Mouse (Mus musculus) lung, embryonic 15.5 days (tissue): ENCODE data around the gene Farsb. TPM values are rescaled to one million over a fixed set of nuclear protein-coding genes. Genes with fewer than 3 reads are reported as not detected.
"Not testable (repeated sequence)": the region's sequence is repeated elsewhere in the genome, so short reads cannot be mapped to it uniquely, and the experiment has no call there.

Experiments
- ATAC-seq: fragments of 200-750 bp; cut with Nextera tagmentation; 2 replicates; pipeline ENCODE4 v1.8.0; 2017; ENCODE audit warnings: moderate number of reproducible peaks, borderline replicate concordance; ENCODE audit not compliant: low FRiP score, low TSS enrichment; ENCODE audit errors: extremely low read depth
- H3K27ac ChIP-seq: fragments of 300-500 bp; sonication (generic); 2 replicates; pipeline ENCODE4 v1.5.1; 2015; ENCODE audit warnings: moderate library complexity, mild to moderate bottlenecking, inconsistent platforms
- H3K27me3 ChIP-seq: fragments of 300-500 bp; sonication (generic); 2 replicates; pipeline ENCODE4 v1.6.1; 2015; ENCODE audit warnings: inconsistent platforms
- H3K36me3 ChIP-seq: fragments of 300-500 bp; sonication (generic); 2 replicates; pipeline ENCODE4 v1.6.1; 2015; ENCODE audit warnings: inconsistent platforms
- H3K4me1 ChIP-seq: fragments of 300-500 bp; sonication (generic); 2 replicates; pipeline ENCODE4 v1.6.1; 2015; ENCODE audit warnings: inconsistent platforms
- H3K4me2 ChIP-seq: fragments of 300-500 bp; sonication (generic); 2 replicates; pipeline ENCODE4 v1.6.1; 2015; ENCODE audit warnings: inconsistent platforms, mild to moderate bottlenecking, moderate library complexity
- H3K4me3 ChIP-seq: fragments of 300-500 bp; sonication (generic); 2 replicates; pipeline ENCODE4 v1.5.1; 2015; ENCODE audit warnings: mild to moderate bottlenecking, inconsistent platforms
- H3K9ac ChIP-seq: fragments of 300-500 bp; sonication (generic); 2 replicates; pipeline ENCODE4 v1.6.1; 2015; ENCODE audit warnings: inconsistent platforms
- H3K9me3 ChIP-seq: fragments of 300-500 bp; sonication (generic); 2 replicates; pipeline ENCODE4 v1.6.1; 2016; ENCODE audit warnings: inconsistent platforms
- WGBS: fragments of 180-500 bp; shearing (Covaris S2); methylation state at CpG from one replicate; pipeline ENCODE4 v1.1.7; 2015; 5-methylcytosine and 5-hydroxymethylcytosine counted together
- polyA plus RNA-seq: library from polyadenylated mRNA; unstranded; fragments of >200 nt; fragmentation: Nextera tagmentation; extraction: Ambion mirVana; gene quantifications from 2 replicates; pipeline ENCODE4 v1.2.1, GENCODE M21; 2015

Gene Farsb
- polyA plus RNA-seq, 1 experiment from 2014 or later = 129 TPM

GRCm38 (mm10) chr1:78518907-78519306, 30.2 kb upstream of the Farsb start:
- no peaks in the 10 kb centered on the region for H3K27me3 ChIP-seq
- no peak overlapping the region for H3K9ac ChIP-seq
- H3K4me1 ChIP-seq = no peaks in the 10 kb centered on the region
- no peaks in the 10 kb centered on the region for H3K9me3 ChIP-seq
- no peak overlapping the region for H3K4me3 ChIP-seq
- H3K27ac ChIP-seq = no peak overlapping the region
- ATAC-seq = no peak
- WGBS = 80% methylated on average over 6 of the region's 7 CpGs
- H3K36me3 ChIP-seq = no peaks in the 10 kb centered on the region
- no peak overlapping the region for H3K4me2 ChIP-seq

GRCm38 (mm10) chr1:78512756-78513155, 24.1 kb upstream of the Farsb start:
- Histone ChIP-seq H3K27ac (no peak overlapping the region), H3K9ac (no peak overlapping the region), H3K9me3 (no peaks in the 10 kb centered on the region), H3K4me2 (no peak overlapping the region), H3K4me1 (no peaks in the 10 kb centered on the region), H3K36me3 (no peaks in the 10 kb centered on the region), H3K4me3 (no peak overlapping the region), H3K27me3 (no peaks in the 10 kb centered on the region)
- ATAC-seq = no peak
- WGBS = 67% methylated on average over 8 of the region's 8 CpGs

GRCm38 (mm10) chr1:78511621-78512160, 23.0 kb upstream of the Farsb start, which contains the start of gene BC035947:
Gene BC035947, minus strand, starts transcription at chr1:78512158.
- H3K9ac ChIP-seq = peak within 1 kb of the TSS; percentile 22; the same call in 1 of the 2 replicates
- H3K4me1 ChIP-seq = no peaks in the 10 kb centered on the region

GRCm38 (mm10) chr1:78510862-78511261, 22.2 kb upstream of the Farsb start, which contains the start of gene Mogat1:
Gene Mogat1, plus strand, starts transcription at chr1:78510991.
- Histone ChIP-seq H3K27me3 (no peaks in the 10 kb centered on the region), H3K36me3 (no peaks in the 10 kb centered on the region), H3K4me2 (peak within 1 kb of the TSS; percentile 62), H3K9ac (peak within 1 kb of the TSS; percentile 22; the same call in 1 of the 2 replicates), H3K9me3 (no peaks in the 10 kb centered on the region), H3K4me3 (peak within 1 kb of the TSS; percentile 34), H3K27ac (no peak within 1 kb of the TSS), H3K4me1 (no peaks in the 10 kb centered on the region)
- no peak for ATAC-seq
- WGBS = 48% methylated on average over 5 of the region's 5 CpGs

More at GRCm38 (mm10) chr1:78511621-78512160, 23.0 kb upstream of the Farsb start, which contains the start of gene BC035947:
- Histone ChIP-seq H3K4me2 (peak within 1 kb of the TSS; percentile 62), H3K36me3 (no peaks in the 10 kb centered on the region), H3K4me3 (peak within 1 kb of the TSS; percentile 34), H3K9me3 (no peaks in the 10 kb centered on the region), H3K27ac (no peak within 1 kb of the TSS), H3K27me3 (no peaks in the 10 kb centered on the region)
- 3% methylated on average over 25 of the region's 25 CpGs for WGBS
- peak; percentile 55 for ATAC-seq

- H3K4me2 ChIP-seq = no peak overlapping the region
- no peaks in the 10 kb centered on the region for H3K4me1 ChIP-seq
- no peaks in the 10 kb centered on the region for H3K9me3 ChIP-seq
- no peak overlapping the region for H3K27ac ChIP-seq
- H3K9ac ChIP-seq = no peak overlapping the region
- 45% methylated on average over 1 of the region's 1 CpGs for WGBS
- no peaks in the 10 kb centered on the region for H3K36me3 ChIP-seq
- no peak for ATAC-seq
- no peak overlapping the region for H3K4me3 ChIP-seq
- H3K27me3 ChIP-seq = no peaks in the 10 kb centered on the region
Measured at GRCm38 (mm10) chr1:78507137-78507536, 18.4 kb upstream of the Farsb start.

- no peak for ATAC-seq
- H3K9me3 ChIP-seq = no peaks in the 10 kb centered on the region
- H3K4me2 ChIP-seq = no peak overlapping the region
Measured at GRCm38 (mm10) chr1:78502527-78502926, 13.8 kb upstream of the Farsb start.

GRCm38 (mm10) chr1:78501856-78502255, 13.2 kb upstream of the Farsb start:
- H3K4me3 ChIP-seq, H3K9me3 ChIP-seq, H3K4me1 ChIP-seq, H3K27ac ChIP-seq, H3K36me3 ChIP-seq, H3K27me3 ChIP-seq, ATAC-seq, H3K9ac ChIP-seq, H3K4me2 ChIP-seq: not testable (repeated sequence)
- WGBS = 80% methylated on average over 12 of the region's 12 CpGs

More at GRCm38 (mm10) chr1:78502527-78502926, 13.8 kb upstream of the Farsb start:
- H3K9ac ChIP-seq = no peak overlapping the region
- H3K36me3 ChIP-seq = no peaks in the 10 kb centered on the region
- no peak overlapping the region for H3K27ac ChIP-seq
- no peaks in the 10 kb centered on the region for H3K4me1 ChIP-seq
- H3K4me3 ChIP-seq = no peak overlapping the region
- 89% methylated on average over 6 of the region's 6 CpGs for WGBS
- no peaks in the 10 kb centered on the region for H3K27me3 ChIP-seq

GRCm38 (mm10) chr1:78501036-78501435, 12.3 kb upstream of the Farsb start:
- Histone ChIP-seq H3K27ac (no peak overlapping the region), H3K36me3 (no peaks in the 10 kb centered on the region), H3K4me2 (no peak overlapping the region)

GRCm38 (mm10) chr1:78490143-78490542, 1.4 kb upstream of the Farsb start:
- H3K9me3 ChIP-seq = no peaks in the 10 kb centered on the region
- H3K36me3 ChIP-seq = no peaks in the 10 kb centered on the region
- peaks cover 23% of the 10 kb centered on the region for H3K4me1 ChIP-seq
- no peak overlapping the region for H3K4me3 ChIP-seq
- no peak overlapping the region for H3K9ac ChIP-seq
- no peaks in the 10 kb centered on the region for H3K27me3 ChIP-seq
- no peak overlapping the region; the same call in 1 of the 2 replicates for H3K4me2 ChIP-seq
- WGBS = 59% methylated on average over 1 of the region's 1 CpGs
- ATAC-seq = no peak
- no peak overlapping the region for H3K27ac ChIP-seq

More at GRCm38 (mm10) chr1:78501036-78501435, 12.3 kb upstream of the Farsb start:
- Histone ChIP-seq H3K9me3 (no peaks in the 10 kb centered on the region), H3K9ac (no peak overlapping the region), H3K4me3 (no peak overlapping the region), H3K4me1 (no peaks in the 10 kb centered on the region), H3K27me3 (no peaks in the 10 kb centered on the region)
- ATAC-seq = no peak
- 84% methylated on average over 16 of the region's 16 CpGs for WGBS

GRCm38 (mm10) chr1:78488427-78488751, 308 bp downstream of the Farsb start:
- no peaks in the 10 kb centered on the region for H3K36me3 ChIP-seq
- H3K4me1 ChIP-seq = peaks cover 23% of the 10 kb centered on the region
- ATAC-seq = no peak
- peak overlapping the region; percentile 96 for H3K9ac ChIP-seq
- H3K9me3 ChIP-seq = no peaks in the 10 kb centered on the region
- peak overlapping the region; percentile 77 for H3K4me2 ChIP-seq
- WGBS = 0% methylated on average over 28 of the region's 28 CpGs
- H3K27ac ChIP-seq = peak overlapping the region; percentile 69
- H3K4me3 ChIP-seq = peak overlapping the region; percentile 99
- no peaks in the 10 kb centered on the region for H3K27me3 ChIP-seq

- H3K9ac ChIP-seq = no peak overlapping the region
- ATAC-seq = no peak
- H3K36me3 ChIP-seq = peaks cover 15% of the 10 kb centered on the region
- H3K27ac ChIP-seq = no peak overlapping the region
- H3K4me1 ChIP-seq = peaks cover 17% of the 10 kb centered on the region
- WGBS = 62% methylated on average over 2 of the region's 2 CpGs
- no peak overlapping the region for H3K4me2 ChIP-seq
- H3K9me3 ChIP-seq = no peaks in the 10 kb centered on the region
- H3K4me3 ChIP-seq = no peak overlapping the region
- H3K27me3 ChIP-seq = no peaks in the 10 kb centered on the region
Measured at GRCm38 (mm10) chr1:78484361-78484760, 4.3 kb downstream of the Farsb start.

GRCm38 (mm10) chr1:78483430-78483829, 5.3 kb downstream of the Farsb start:
- no peak overlapping the region for H3K9ac ChIP-seq
- no peaks in the 10 kb centered on the region for H3K9me3 ChIP-seq
- peaks cover 19% of the 10 kb centered on the region for H3K36me3 ChIP-seq
- H3K27ac ChIP-seq = no peak overlapping the region
- 88% methylated on average over 3 of the region's 3 CpGs for WGBS
- H3K4me1 ChIP-seq = peaks cover 17% of the 10 kb centered on the region
- H3K4me3 ChIP-seq = no peak overlapping the region
- no peak overlapping the region for H3K4me2 ChIP-seq
- ATAC-seq = no peak
- H3K27me3 ChIP-seq = no peaks in the 10 kb centered on the region
